Mouse (Mus musculus): Measurements from ENCODE around the gene Dera. TPM values are rescaled to one million over a fixed set of nuclear protein-coding genes. Genes with fewer than 3 reads are reported as not detected.

Dera gene
- polyA plus RNA-seq, 1 experiment from 2014 or later = 12.0 TPM

DNA sequence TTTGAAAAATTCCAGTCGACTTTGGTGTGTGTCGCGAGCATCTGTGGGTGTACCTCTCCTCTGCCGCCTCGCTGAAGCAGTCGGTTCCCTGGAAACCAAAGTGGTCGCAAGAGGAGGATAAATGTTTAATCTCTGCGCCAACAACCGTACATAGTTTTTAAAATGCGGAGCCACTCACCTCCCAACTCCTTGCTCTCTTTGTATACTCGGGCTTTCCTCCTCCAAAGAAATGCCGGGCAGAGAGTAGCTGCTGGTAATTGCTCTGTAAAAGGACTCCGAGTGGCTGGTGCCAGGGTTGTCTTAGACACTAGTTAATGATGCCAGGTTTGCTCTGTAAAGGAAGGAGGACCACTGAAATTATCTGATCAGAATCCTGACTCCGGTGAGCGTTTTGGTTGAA is 6.6 kb downstream of the Dera start:
- H3K36me3 ChIP-seq = no peaks in the 10 kb centered on the region
- H3K27me3 ChIP-seq (replicated peaks) = no peaks in the 10 kb centered on the region
- no peak overlapping the region for H3K27ac ChIP-seq (replicated peaks)
- H3K4me2 ChIP-seq = no peak overlapping the region; the same call in 1 of the 2 replicates
- no peaks in the 10 kb centered on the region for H3K9me3 ChIP-seq (replicated peaks)
- H3K4me3 ChIP-seq (replicated peaks) = no peak overlapping the region
- no peak for ATAC-seq (ENCODE audit: low FRiP score)
- 66% methylated on average over 15 of the region's 15 CpGs for WGBS
- H3K9ac ChIP-seq (replicated peaks) = no peak overlapping the region
- H3K4me1 ChIP-seq = no peaks in the 10 kb centered on the region

DNA sequence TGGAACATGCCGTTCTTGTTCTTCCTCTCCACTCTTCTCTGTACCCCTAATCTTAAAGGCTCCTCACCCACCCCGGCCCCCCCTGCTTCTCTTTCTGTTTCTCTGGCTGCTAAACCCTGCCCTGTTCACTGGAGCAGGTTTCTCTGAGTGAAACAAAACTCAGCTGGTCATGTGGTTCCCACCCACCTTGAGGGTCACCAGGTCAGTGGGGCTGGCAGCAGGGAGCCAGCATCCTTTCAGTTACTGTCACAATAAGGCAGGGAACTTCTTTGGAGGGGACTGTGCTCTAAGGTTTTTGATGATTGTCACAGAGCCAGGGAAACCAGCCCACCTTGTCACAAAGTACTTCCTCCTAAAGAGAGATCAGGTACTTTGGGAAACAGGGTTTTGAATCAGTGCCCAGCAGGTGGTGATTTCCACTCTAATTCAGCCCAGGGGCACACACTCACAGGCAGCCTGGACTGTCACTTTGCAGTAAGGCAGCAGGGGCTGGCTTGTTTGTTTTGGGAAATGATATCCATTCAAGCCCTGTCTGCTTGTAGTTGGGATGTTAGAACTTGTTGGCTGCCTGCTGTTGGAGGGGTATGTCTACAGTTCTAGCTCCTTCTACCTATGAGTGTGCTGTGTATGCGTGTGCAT is 10.3 kb downstream of the Dera start:
- no peak overlapping the region for H3K4me3 ChIP-seq (replicated peaks)
- no peaks in the 10 kb centered on the region for H3K9me3 ChIP-seq (replicated peaks)
- no peaks in the 10 kb centered on the region for H3K36me3 ChIP-seq
- H3K4me2 ChIP-seq = no peak overlapping the region
- WGBS = 57% methylated on average over 3 of the region's 3 CpGs
- H3K27me3 ChIP-seq (replicated peaks) = no peaks in the 10 kb centered on the region
- no peak overlapping the region for H3K9ac ChIP-seq (replicated peaks)
- H3K4me1 ChIP-seq = no peaks in the 10 kb centered on the region
- ATAC-seq (ENCODE audit: low FRiP score) = no peak
- H3K27ac ChIP-seq (replicated peaks) = no peak overlapping the region

DNA sequence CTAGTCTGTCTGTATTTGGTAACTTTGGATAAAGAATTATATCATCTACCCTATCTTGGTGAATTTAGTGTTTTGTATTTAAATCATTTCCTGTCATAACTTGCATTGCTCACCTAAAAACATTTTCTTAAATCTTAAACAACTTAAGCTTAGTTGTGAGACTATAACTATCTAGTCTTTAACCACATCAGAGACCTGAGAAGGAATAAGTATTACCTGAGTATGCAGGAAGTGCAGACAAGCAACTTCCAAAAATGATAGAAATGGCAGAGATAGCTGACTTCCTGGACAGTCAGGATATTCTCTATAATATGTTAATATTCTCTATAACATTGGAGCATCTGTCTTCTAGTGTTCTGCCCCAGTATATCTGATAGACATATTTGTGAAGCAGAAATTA is 11.8 kb downstream of the Dera start:
- H3K9me3 ChIP-seq (replicated peaks) = no peaks in the 10 kb centered on the region
- H3K27me3 ChIP-seq (replicated peaks) = no peaks in the 10 kb centered on the region
- H3K27ac ChIP-seq (replicated peaks) = no peak overlapping the region
- no peak overlapping the region for H3K4me2 ChIP-seq
- no peak overlapping the region for H3K4me3 ChIP-seq (replicated peaks)
- H3K4me1 ChIP-seq = no peaks in the 10 kb centered on the region
- no peak overlapping the region for H3K9ac ChIP-seq (replicated peaks)
- ATAC-seq (ENCODE audit: low FRiP score) = no peak
- H3K36me3 ChIP-seq = no peaks in the 10 kb centered on the region

DNA sequence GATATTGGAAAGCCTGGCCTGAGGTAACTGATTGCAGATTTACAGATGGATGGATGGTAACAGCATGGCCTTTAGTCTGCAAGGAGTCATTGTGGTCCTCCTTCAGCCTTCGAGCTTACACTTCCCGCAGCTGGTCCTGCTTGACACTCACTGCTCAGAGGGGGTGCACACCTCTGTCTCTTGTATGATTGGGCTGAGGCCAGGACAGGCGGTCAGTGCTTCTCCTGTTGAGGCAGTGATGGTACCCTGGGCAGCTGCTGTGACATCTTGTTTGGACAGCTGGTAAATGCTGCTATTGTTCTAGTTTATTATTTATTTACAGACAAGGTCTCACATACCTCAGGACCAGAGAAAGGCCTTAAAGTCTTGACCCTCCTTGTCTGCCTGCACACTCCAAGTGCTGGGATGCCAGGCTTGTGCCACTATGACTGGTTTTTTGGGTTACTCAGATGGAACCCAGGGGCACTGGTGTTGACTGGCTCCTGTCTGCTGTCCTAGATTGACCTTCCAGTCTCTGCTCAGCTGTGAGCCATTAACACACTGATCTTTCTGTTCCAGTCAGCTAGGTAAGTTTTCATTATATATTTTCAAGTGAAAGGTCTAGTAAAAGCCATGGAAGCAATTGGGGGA is 17.4 kb downstream of the Dera start:
- 80% methylated on average over 3 of the region's 3 CpGs for WGBS
- Histone ChIP-seq H3K4me2 (no peak overlapping the region), H3K27me3 (replicated peaks) (no peaks in the 10 kb centered on the region), H3K27ac (replicated peaks) (no peak overlapping the region), H3K4me1 (no peaks in the 10 kb centered on the region), H3K9ac (replicated peaks) (no peak overlapping the region), H3K9me3 (replicated peaks) (no peaks in the 10 kb centered on the region), H3K36me3 (no peaks in the 10 kb centered on the region), H3K4me3 (replicated peaks) (no peak overlapping the region)
- ATAC-seq (ENCODE audit: low FRiP score) = no peak

DNA sequence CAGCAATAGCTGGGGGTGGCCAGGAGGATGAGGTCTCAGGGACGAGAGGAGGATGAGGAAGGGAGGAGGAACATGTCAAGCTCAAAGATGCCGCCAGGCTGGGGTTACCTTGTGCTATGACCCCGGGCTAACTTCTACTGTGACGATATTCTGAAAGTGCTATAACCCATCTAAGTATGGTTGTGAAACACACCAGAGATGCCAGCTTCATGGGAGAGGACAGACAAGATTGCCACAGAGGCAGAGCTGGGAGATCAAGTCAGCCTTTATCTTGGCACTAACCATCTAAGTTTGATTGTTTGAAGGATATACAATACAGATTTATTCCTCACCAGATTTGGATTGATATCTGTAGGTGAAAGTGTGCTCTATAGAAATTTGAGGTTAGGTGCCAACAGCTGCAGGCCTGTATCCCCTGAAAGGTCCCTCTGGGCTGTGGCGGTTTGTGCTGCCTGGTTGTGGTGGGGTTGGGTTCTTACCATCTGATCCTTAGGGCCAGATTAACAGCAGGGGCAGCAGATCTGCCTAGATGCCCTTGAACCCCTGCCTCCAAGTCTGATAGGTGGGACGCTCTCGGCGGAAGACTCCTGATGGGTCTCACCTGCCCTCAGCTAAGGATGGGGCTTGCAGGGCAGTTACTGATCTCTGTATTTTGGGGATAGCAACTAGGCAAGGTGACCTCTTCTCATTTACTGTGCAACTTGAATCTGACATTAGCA is 18.7 kb downstream of the Dera start:
- Histone ChIP-seq H3K4me2 (no peak overlapping the region), H3K4me3 (replicated peaks) (no peak overlapping the region), H3K27ac (replicated peaks) (no peak overlapping the region), H3K4me1 (no peaks in the 10 kb centered on the region), H3K9ac (replicated peaks) (no peak overlapping the region), H3K9me3 (replicated peaks) (no peaks in the 10 kb centered on the region), H3K36me3 (no peaks in the 10 kb centered on the region), H3K27me3 (replicated peaks) (no peaks in the 10 kb centered on the region)
- ATAC-seq (ENCODE audit: low FRiP score) = no peak
- 92% methylated on average over 8 of the region's 8 CpGs for WGBS

DNA sequence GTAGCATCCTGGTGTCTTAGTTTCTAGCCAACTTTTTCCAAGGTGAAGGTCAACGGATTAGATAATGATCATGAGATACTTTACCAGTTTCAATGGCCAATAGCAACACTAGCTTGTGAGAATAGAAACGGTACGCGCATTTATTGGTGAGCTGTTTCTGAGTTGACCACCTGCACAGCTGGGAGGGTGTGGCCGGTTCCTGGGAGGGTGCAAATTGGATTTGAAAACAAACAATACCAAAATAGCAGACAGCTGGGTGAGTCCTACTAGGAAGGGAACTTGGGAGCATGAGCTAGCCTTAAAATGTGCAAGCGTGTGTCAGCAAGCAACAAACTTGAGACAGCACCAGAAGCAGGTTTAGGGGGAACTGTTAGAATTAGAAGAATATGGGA is 19.3 kb downstream of the Dera start:
- Histone ChIP-seq H3K27me3 (replicated peaks) (no peaks in the 10 kb centered on the region), H3K27ac (replicated peaks) (no peak overlapping the region), H3K4me2 (no peak overlapping the region), H3K4me3 (replicated peaks) (no peak overlapping the region), H3K9ac (replicated peaks) (no peak overlapping the region), H3K9me3 (replicated peaks) (no peaks in the 10 kb centered on the region), H3K4me1 (no peaks in the 10 kb centered on the region), H3K36me3 (no peaks in the 10 kb centered on the region)
- no peak for ATAC-seq (ENCODE audit: low FRiP score)
- WGBS = 90% methylated on average over 6 of the region's 6 CpGs

DNA sequence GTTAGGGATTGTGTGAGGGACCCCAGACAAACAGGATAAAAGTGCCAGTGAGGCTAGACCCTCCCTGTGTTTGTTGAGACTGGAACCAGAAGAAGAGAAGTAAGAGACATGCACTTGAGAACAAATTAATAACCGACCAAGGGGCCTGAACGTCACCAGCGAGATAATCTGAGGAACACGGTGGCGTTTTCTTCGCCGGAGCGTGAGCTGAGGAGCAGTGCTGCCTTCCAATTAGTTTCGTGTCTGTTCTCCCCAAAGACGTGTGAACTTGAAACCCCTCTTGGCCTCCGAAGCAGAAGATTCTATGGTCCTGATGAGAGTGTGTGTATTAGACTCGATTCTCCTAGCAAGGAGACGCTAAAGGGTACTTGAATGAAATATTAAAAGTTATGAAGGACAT is 19.8 kb downstream of the Dera start:
- no peak overlapping the region for H3K27ac ChIP-seq (replicated peaks)
- H3K9me3 ChIP-seq (replicated peaks) = no peaks in the 10 kb centered on the region
- no peak overlapping the region for H3K9ac ChIP-seq (replicated peaks)
- 80% methylated on average over 13 of the region's 13 CpGs for WGBS
- no peak overlapping the region for H3K4me2 ChIP-seq
- H3K4me1 ChIP-seq = no peaks in the 10 kb centered on the region
- no peaks in the 10 kb centered on the region for H3K36me3 ChIP-seq
- no peak for ATAC-seq (ENCODE audit: low FRiP score)
- no peak overlapping the region for H3K4me3 ChIP-seq (replicated peaks)
- H3K27me3 ChIP-seq (replicated peaks) = no peaks in the 10 kb centered on the region

DNA sequence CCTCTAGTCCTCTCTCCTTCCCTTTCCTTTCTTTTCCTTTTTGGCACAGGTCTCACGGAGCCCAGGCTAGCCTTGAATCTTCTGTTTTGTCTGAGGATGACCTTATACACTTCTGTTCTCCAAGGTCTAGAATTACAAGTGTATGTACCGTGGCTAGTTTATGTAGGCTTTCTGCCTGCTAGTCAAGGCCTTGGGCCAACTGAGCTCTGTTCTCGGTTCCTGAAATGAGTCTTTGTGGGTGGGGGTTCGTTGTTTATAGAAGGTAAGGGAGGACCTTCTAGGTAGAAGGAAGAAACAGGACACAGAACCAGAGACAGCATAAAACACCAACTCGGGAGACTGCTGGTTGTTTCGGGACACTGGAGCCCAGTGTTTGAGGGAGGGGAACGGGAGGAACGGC is 20.8 kb downstream of the Dera start:
- H3K36me3 ChIP-seq = no peaks in the 10 kb centered on the region
- H3K4me3 ChIP-seq (replicated peaks) = no peak overlapping the region
- no peak overlapping the region for H3K27ac ChIP-seq (replicated peaks)
- no peaks in the 10 kb centered on the region for H3K9me3 ChIP-seq (replicated peaks)
- H3K27me3 ChIP-seq (replicated peaks) = no peaks in the 10 kb centered on the region
- no peak for ATAC-seq (ENCODE audit: low FRiP score)
- no peaks in the 10 kb centered on the region for H3K4me1 ChIP-seq
- WGBS = 94% methylated on average over 8 of the region's 8 CpGs
- no peak overlapping the region for H3K4me2 ChIP-seq
- no peak overlapping the region for H3K9ac ChIP-seq (replicated peaks)

DNA sequence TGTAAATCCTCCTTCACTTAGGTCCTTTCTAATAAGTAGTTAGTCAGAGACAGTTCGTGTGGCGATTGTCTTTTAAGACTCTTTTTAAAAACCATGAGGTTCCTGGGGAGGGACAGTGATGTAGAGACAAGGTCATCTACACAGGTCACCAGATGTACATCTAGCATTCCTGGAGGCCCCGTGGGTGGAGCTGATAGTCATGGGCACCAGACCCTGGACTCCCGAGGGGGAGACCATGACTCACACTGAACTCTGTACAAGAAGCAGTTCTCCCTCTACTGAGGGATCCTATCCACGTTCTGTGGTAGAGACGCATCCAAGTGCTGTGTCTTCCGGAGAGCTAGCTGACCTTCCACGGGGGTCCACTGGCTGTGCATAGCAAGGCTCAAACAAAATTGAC is 22.6 kb downstream of the Dera start:
- WGBS = 90% methylated on average over 8 of the region's 8 CpGs
- no peaks in the 10 kb centered on the region for H3K27me3 ChIP-seq (replicated peaks)
- no peak overlapping the region for H3K4me3 ChIP-seq (replicated peaks)
- H3K4me2 ChIP-seq = no peak overlapping the region
- no peak overlapping the region for H3K27ac ChIP-seq (replicated peaks)
- H3K36me3 ChIP-seq = no peaks in the 10 kb centered on the region
- H3K4me1 ChIP-seq = no peaks in the 10 kb centered on the region
- no peak overlapping the region for H3K9ac ChIP-seq (replicated peaks)
- no peak for ATAC-seq (ENCODE audit: low FRiP score)
- no peaks in the 10 kb centered on the region for H3K9me3 ChIP-seq (replicated peaks)

DNA sequence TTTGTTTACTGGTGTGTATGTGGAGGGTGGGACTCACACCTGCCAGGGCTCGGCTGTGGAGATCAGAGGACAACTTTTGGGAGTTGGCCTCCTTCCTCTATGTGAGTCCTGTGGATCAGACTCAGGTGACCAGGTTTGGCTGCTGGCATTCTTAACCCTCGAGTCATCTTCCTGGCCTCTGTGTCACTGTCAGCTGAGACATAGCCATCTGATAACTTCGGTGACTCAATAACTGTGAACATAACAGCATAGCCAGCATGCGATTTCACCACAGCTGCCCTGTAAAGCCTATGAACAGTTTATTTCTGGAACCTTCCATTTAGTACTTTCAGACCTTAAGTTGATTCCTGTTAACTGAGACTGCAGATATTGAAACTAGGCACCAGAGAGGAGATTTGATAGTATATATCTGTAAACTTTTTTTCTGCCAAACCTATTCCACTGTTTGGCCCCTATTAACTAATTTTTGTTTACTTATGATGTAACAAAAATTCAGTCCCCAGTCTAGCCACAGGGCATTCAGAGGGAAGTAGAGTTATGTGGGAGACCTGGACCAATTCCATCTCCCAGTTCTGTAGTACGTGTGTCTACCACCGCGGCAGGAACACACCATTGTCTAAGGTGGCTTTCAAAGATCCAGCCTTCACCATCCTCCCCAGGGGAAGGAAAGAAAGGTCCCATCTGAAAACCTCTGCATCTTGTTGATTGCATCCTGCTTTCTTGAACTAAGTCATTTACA is 29.7 kb downstream of the Dera start:
- no peaks in the 10 kb centered on the region for H3K9me3 ChIP-seq (replicated peaks)
- WGBS = 91% methylated on average over 7 of the region's 7 CpGs
- no peak for ATAC-seq (ENCODE audit: low FRiP score)
- no peak overlapping the region for H3K9ac ChIP-seq (replicated peaks)
- H3K27ac ChIP-seq (replicated peaks) = no peak overlapping the region
- H3K4me1 ChIP-seq = 0 out of 2 replicates have a peak, but pooled peaks cover 2% of the 10 kb centered on the region
- H3K4me2 ChIP-seq = no peak overlapping the region
- H3K27me3 ChIP-seq (replicated peaks) = no peaks in the 10 kb centered on the region
- no peak overlapping the region for H3K4me3 ChIP-seq (replicated peaks)
- no peaks in the 10 kb centered on the region for H3K36me3 ChIP-seq

DNA sequence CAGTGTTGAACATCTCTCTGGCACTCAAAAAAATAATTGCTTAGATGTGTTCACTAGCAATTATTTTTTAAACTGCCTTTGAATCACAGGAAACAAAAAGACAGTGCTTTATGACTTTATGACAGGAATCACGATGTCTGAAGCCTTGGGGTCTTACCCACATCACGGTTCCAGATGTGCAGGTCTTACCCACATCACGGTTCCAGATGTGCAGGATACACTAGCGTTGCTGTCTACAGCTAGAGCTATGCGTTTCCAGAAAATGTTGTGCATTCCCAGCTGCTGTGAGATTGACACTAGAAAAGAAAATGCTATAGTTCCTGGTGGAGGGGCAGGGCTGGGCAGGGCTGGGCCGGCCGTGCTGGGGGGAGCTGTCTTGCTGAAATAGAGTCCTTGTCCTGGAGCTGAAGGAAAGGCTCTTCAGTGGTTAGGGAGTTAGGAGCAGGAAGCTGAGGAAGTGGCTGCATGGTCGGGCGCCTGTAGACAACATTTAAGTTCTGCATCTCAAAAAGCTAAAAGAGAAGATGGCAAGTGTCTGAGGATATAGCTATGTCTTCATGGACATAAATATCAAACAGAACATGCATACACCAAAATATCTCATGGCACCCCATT is 34.7 kb downstream of the Dera start:
- WGBS = 61% methylated on average over 9 of the region's 9 CpGs
- H3K27me3 ChIP-seq (replicated peaks) = no peaks in the 10 kb centered on the region
- no peak overlapping the region for H3K9ac ChIP-seq (replicated peaks)
- no peak overlapping the region for H3K4me3 ChIP-seq (replicated peaks)
- no peak overlapping the region for H3K27ac ChIP-seq (replicated peaks)
- no peaks in the 10 kb centered on the region for H3K36me3 ChIP-seq
- ATAC-seq (ENCODE audit: low FRiP score) = no peak
- no peaks in the 10 kb centered on the region for H3K9me3 ChIP-seq (replicated peaks)
- no peak overlapping the region for H3K4me2 ChIP-seq
- H3K4me1 ChIP-seq = 0 out of 2 replicates have a peak, but pooled peaks cover 2% of the 10 kb centered on the region

All from neural tube, embryonic 15.5 days (tissue).